Mouse (Mus musculus) erythroblast, embryonic 14.5 days (primary cell): ENCODE measurements around the gene Dynlt1a.
"Not testable (repeated sequence)": the region's sequence is repeated elsewhere in the genome, so short reads cannot be mapped to it uniquely, and the experiment has no call there.

ENCODE experiments used
- GATA1 ChIP-seq: IDR thresholded peaks from 2 replicates; pipeline ENCODE4 v1.6.1; 2012; ENCODE audit warnings: low read length, inconsistent platforms, mixed read lengths
- TAL1 ChIP-seq: IDR thresholded peaks from 3 replicates; pipeline ENCODE4 v1.6.1; 2012; ENCODE audit warnings: low read length, inconsistent platforms, mixed read lengths

- TF ChIP-seq GATA1, TAL1: not testable (repeated sequence)
These were observed 10.3 kb upstream of the Dynlt1a start for GRCm38 (mm10) chr17:6327554-6327953.
